Mouse (Mus musculus) lung, postnatal 0 days (tissue): ENCODE results near the gene Ndufb5. TPM values are rescaled to one million over a fixed set of nuclear protein-coding genes. Genes with fewer than 3 reads are reported as not detected.

Source experiments
- ATAC-seq: fragments of 200-750 bp; cut with Nextera tagmentation; 2 replicates; pipeline ENCODE4 v1.8.0; 2017; ENCODE audit warnings: moderate library complexity
- DNase-seq: peaks from one replicate; pipeline ENCODE4 v3.0.0-alpha.2; 2016; ENCODE audit warnings: low spot score
- H3K27ac ChIP-seq: fragments of 300-500 bp; sonication (generic); 2 replicates; pipeline ENCODE4 v1.5.1; 2014; ENCODE audit warnings: antibody characterized with exemption, mild to moderate bottlenecking, low read length, mixed read lengths
- H3K27me3 ChIP-seq: fragments of 300-500 bp; sonication (generic); replicated peaks from 2 replicates; pipeline ENCODE4 v1.6.1; 2014; ENCODE audit warnings: low read length, mixed read lengths; ENCODE audit not compliant: insufficient read depth
- H3K36me3 ChIP-seq: fragments of 300-500 bp; sonication (generic); 2 replicates; pipeline ENCODE4 v1.6.1; 2014; ENCODE audit warnings: low read length, mixed read lengths; ENCODE audit not compliant: insufficient read depth
- H3K4me1 ChIP-seq: fragments of 300-500 bp; sonication (generic); 2 replicates; pipeline ENCODE4 v1.6.1; 2014; ENCODE audit warnings: antibody characterized with exemption, low read depth, low read length, mixed read lengths; ENCODE audit not compliant: insufficient read depth
- H3K4me2 ChIP-seq: fragments of 300-500 bp; sonication (generic); replicated peaks from 2 replicates; pipeline ENCODE4 v1.6.1; 2014; ENCODE audit warnings: low read depth, mild to moderate bottlenecking, low read length, moderate library complexity, mixed read lengths
- H3K4me3 ChIP-seq: fragments of 300-500 bp; sonication (generic); 2 replicates; pipeline ENCODE4 v1.5.1; 2014; ENCODE audit warnings: low read depth, low read length
- H3K9ac ChIP-seq: fragments of 300-500 bp; sonication (generic); replicated peaks from 2 replicates; pipeline ENCODE4 v1.6.1; 2014; ENCODE audit warnings: low read depth, mild to moderate bottlenecking
- H3K9me3 ChIP-seq: fragments of 300-500 bp; sonication (generic); 2 replicates; pipeline ENCODE4 v1.6.1; 2016; ENCODE audit warnings: low read length, mixed read lengths
- CTCF ChIP-seq: IDR thresholded peaks from 2 replicates; pipeline ENCODE4 v1.5.1; 2016; ENCODE audit warnings: antibody characterized with exemption, mild to moderate bottlenecking
- EP300 ChIP-seq: IDR thresholded peaks from 2 replicates; pipeline ENCODE4 v1.6.1; 2016; ENCODE audit warnings: antibody characterized with exemption, mild to moderate bottlenecking, control low read depth
- WGBS: fragments of 180-500 bp; shearing (Covaris S2); extraction: QIAGEN DNeasy Blood & Tissue Kit; methylation state at CpG from one replicate; pipeline ENCODE4 v1.1.7; 2014; 5-methylcytosine and 5-hydroxymethylcytosine counted together
- polyA plus RNA-seq: library from polyadenylated mRNA; unstranded; fragments of >200 nt; fragmentation: Nextera tagmentation; extraction: Ambion mirVana; gene quantifications from 2 replicates; pipeline ENCODE4 v1.2.1, GENCODE M21; 2015

Gene Ndufb5
- polyA plus RNA-seq, 1 experiment from 2014 or later, result 259 TPM

DNA sequence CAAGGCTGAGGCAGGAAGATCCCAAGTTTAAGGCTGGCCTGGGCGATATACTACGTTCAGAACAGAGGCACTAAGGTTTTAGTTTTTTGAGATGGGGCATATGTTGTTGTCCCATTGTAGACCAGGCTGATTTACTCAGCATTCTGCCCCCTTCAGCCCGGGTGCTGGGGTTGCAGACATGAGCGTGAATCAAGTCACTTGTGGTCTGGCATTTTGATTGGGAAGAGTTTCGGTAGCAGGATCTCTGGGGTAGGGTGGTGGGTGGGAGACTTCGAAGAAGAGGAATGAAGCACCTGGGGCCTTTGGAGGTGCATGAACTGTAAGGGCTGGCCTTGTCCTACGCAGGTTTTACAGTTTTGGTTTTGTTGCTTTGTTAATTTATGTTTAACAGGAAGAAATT, 12.6 kb upstream of the Ndufb5 start:
- Histone ChIP-seq H3K4me2 (no peak overlapping the region), H3K27ac (no peak overlapping the region), H3K9me3 (no peaks in the 10 kb centered on the region), H3K27me3 (no peaks in the 10 kb centered on the region), H3K9ac (no peak overlapping the region), H3K36me3 (peaks cover 40% of the 10 kb centered on the region; the same call in 1 of the 2 replicates), H3K4me1 (no peaks in the 10 kb centered on the region), H3K4me3 (no peak overlapping the region)
- DNase-seq (no peak), ATAC-seq (no peak)
- TF ChIP-seq EP300 (no peak), CTCF (no peak)
- WGBS, result 96% methylated on average over 7 of the region's 7 CpGs

DNA sequence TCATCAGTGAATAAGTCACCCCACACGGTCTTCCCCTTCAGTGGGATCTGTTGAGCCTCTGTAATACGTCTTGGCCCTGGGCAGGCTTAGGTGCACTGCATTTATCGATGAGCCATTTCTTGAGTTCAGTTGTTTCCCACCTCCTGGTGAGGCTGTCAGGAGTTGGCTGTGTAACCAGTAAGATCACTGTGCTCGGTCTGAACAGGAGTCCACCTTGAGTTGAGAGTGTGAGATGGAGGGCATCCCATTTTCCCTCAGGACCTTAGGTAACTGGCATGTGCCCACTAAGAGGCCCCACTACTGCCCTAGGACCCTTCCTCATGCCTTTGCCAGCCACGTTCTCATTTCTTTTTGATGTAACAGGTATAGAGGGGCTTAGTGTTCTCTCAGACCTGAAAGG, 10.8 kb upstream of the Ndufb5 start:
- Histone ChIP-seq H3K36me3 (peaks cover 37% of the 10 kb centered on the region), H3K4me2 (no peak overlapping the region), H3K4me1 (no peaks in the 10 kb centered on the region), H3K27me3 (no peaks in the 10 kb centered on the region), H3K27ac (no peak overlapping the region), H3K9ac (no peak overlapping the region), H3K9me3 (no peaks in the 10 kb centered on the region), H3K4me3 (no peak overlapping the region)
- WGBS, result 86% methylated on average over 5 of the region's 5 CpGs
- DNase-seq (no peak), ATAC-seq (no peak)
- TF ChIP-seq CTCF (no peak), EP300 (no peak)

DNA sequence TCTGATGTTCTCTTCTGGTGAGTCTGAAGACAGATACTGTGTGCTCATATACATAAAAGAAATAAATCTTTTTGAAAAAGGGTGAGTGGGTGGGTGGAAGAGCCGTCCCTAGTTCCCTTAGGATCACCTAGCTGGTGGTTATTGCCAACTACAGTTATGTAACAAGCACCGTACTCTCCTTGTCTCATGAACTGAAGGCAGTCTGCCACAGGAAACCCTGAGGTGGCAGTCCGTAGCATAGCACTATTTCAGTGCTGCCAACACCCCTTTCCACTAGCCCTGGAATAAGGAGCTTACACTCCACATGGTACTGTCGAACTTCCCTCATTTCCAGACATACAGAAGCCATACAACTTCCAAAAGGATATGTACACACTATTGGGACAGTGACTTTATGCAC, 8.9 kb upstream of the Ndufb5 start:
- 82% methylated on average over 4 of the region's 4 CpGs for WGBS
- H3K9ac ChIP-seq, result no peak overlapping the region

DNA sequence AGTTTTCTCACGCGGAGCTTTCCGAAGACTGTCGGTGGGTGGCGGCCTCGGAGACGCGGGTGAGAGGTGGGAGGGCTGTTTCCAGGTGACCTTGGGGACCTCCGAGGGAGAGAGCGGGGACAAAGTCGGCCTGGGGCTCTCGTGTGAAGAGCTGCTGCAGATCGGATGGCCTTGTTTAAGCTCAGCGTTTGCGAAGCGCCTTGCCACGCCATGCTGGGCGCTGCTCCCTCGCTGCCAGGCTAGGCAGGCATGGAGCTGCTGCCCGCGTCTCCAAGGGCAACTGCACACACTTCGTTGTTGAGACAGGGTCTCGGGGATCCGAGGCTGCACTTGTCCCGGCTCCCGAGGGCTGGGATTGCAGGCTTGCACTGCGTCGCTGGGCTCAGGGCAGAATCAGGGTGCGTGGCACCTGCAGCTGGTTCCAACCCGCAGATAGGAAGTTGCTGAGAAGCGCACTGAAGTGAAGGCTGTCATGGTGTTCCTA, 424 bp downstream of the Ndufb5 start, which contains the start of gene Mrpl47:
Gene Mrpl47, minus strand, starts transcription at position 434 of the 484 bp plus-strand sequence.
- peak; percentile 26 for ATAC-seq
- Histone ChIP-seq H3K9ac (peak within 1 kb of the TSS; percentile 74), H3K27ac (peak within 1 kb of the TSS; percentile 82), H3K9me3 (no peaks in the 10 kb centered on the region), H3K4me1 (peaks cover 7% of the 10 kb centered on the region; the same call in 1 of the 2 replicates), H3K36me3 (peaks cover 5% of the 10 kb centered on the region; the same call in 1 of the 2 replicates), H3K4me3 (peak within 1 kb of the TSS; percentile 85), H3K27me3 (no peaks in the 10 kb centered on the region), H3K4me2 (peak within 1 kb of the TSS; percentile 95)
- no peak for DNase-seq
- TF ChIP-seq EP300, result no peak
- no peak; the same call in none of the 2 replicates for TF ChIP-seq CTCF
- 1% methylated on average over 28 of the region's 31 CpGs for WGBS

More for the DNA sequence above, 8.9 kb upstream of the Ndufb5 start:
- Histone ChIP-seq H3K27me3 (no peaks in the 10 kb centered on the region), H3K4me1 (no peaks in the 10 kb centered on the region), H3K4me3 (no peak overlapping the region), H3K4me2 (no peak overlapping the region), H3K9me3 (no peaks in the 10 kb centered on the region), H3K36me3 (peaks cover 37% of the 10 kb centered on the region), H3K27ac (no peak overlapping the region)
- no peak for TF ChIP-seq CTCF
- no peak for TF ChIP-seq EP300
- no peak for ATAC-seq
- no peak for DNase-seq

DNA sequence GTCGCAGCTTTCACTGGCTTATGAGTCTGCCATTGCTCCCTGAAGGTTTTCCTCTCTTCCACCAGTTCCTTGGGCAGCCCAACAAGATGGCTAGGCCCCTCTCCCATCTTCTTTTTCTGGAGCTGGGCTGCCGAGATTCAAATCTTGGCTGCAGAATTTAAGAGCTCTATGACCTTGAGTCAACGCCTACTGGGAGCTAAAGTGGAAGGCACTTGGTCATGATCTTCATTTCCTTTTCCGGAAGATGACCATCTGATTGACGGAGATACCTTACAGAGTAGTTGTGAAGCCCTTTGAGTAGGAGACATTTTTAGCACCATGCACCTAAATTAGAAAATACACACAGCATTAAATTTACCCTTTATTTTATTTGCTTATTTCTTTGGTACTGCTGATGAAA, 1.8 kb downstream of the Ndufb5 start:
- WGBS, result 92% methylated on average over 5 of the region's 5 CpGs
- H3K4me2 ChIP-seq, result no peak overlapping the region

DNA sequence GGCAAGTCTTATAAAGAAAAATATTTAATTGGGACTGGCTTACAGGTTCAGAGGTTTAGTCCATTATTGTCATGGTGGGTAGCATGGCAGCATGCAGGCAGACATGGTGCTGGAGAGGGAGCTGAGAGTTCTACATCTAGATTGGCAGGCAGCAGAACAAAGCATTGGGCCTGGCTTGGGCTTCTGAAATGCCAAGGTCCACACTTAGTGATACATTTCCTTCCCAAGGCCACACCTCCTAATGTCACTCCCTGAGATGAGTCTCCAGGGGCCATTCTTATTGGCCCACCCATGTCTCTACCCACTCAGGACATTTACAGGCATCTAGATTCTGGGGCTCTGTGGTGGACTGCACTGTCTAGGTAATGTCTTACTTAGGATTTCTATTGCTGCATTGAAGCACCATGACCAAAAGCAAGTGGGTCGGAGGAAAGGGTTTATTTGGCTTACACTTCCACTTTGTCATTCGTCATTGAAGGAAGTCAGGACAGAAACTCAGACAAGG, 5.5 kb downstream of the Ndufb5 start:
- Histone ChIP-seq H3K36me3 (peaks cover 10% of the 10 kb centered on the region; the same call in 1 of the 2 replicates), H3K4me3 (no peak overlapping the region), H3K9ac (no peak overlapping the region), H3K4me1 (peaks cover 6% of the 10 kb centered on the region; the same call in 1 of the 2 replicates), H3K27ac (no peak overlapping the region), H3K9me3 (no peaks in the 10 kb centered on the region), H3K27me3 (no peaks in the 10 kb centered on the region), H3K4me2 (no peak overlapping the region)
- DNase-seq, result no peak
- TF ChIP-seq CTCF, result no peak
- no peak for TF ChIP-seq EP300
- ATAC-seq, result no peak
- 54% methylated on average over 2 of the region's 2 CpGs for WGBS

More for the DNA sequence above, 1.8 kb downstream of the Ndufb5 start:
- H3K27me3 ChIP-seq, result no peaks in the 10 kb centered on the region
- H3K36me3 ChIP-seq, result no peaks in the 10 kb centered on the region
- no peak overlapping the region for H3K27ac ChIP-seq
- H3K9ac ChIP-seq, result no peak overlapping the region
- no peaks in the 10 kb centered on the region for H3K9me3 ChIP-seq
- no peak overlapping the region for H3K4me3 ChIP-seq
- no peak for DNase-seq
- no peak for ATAC-seq
- no peak for TF ChIP-seq CTCF
- TF ChIP-seq EP300, result no peak
- H3K4me1 ChIP-seq, result peaks cover 7% of the 10 kb centered on the region; the same call in 1 of the 2 replicates
